Mouse (Mus musculus) MEL (cell line): Measurements from ENCODE around the gene Shisa8. TPM values are rescaled to one million over a fixed set of nuclear protein-coding genes. Genes with fewer than 3 reads are reported as not detected.

Experiments used
- DNase-seq: peaks from one replicate; pipeline ENCODE4 v3.0.0; 2011; ENCODE audit warnings: low read depth, low spot score
- H3K27ac ChIP-seq: 2 replicates; pipeline ENCODE4 v1.5.1; 2012; ENCODE audit warnings: low read depth, mild to moderate bottlenecking, control low read depth, low read length, moderate library complexity; ENCODE audit not compliant: control insufficient read depth
- H3K27me3 ChIP-seq, 2 experiments: fragments of 150-350 bp in 1 of 2; sonication (generic) in 1 of 2; 2 replicates each; pipeline ENCODE4 v1.6.1; 2012; ENCODE audit warnings: low read length in 2 of 2, mild to moderate bottlenecking in 2 of 2, improper control_type of control experiment in 1 of 2, moderate library complexity in 1 of 2; ENCODE audit not compliant: insufficient read depth in 2 of 2, control insufficient read depth in 1 of 2
- H3K36me3 ChIP-seq, 2 experiments: 2 replicates each; pipeline ENCODE4 v1.6.1; 2012 to 2014; ENCODE audit warnings: low read length in 2 of 2, improper control_type of control experiment in 1 of 2, inconsistent platforms in 1 of 2, mild to moderate bottlenecking in 1 of 2; ENCODE audit not compliant: insufficient read depth in 2 of 2, control insufficient read depth in 1 of 2
- H3K4me1 ChIP-seq, 2 experiments: fragments of 150-350 bp in 1 of 2; sonication (generic) in 1 of 2; 2 replicates each; pipeline ENCODE4 v1.6.1; 2012; ENCODE audit warnings: low read length in 2 of 2, improper control_type of control experiment in 1 of 2, mild to moderate bottlenecking in 1 of 2; ENCODE audit not compliant: insufficient read depth in 2 of 2, control insufficient read depth in 1 of 2
- H3K4me3 ChIP-seq, 2 experiments: fragments of 150-350 bp in 1 of 2; sonication (generic) in 1 of 2; 2 replicates each; pipeline ENCODE4 v1.5.1; 2012; ENCODE audit warnings: low read depth in 2 of 2, low read length in 2 of 2, mild to moderate bottlenecking in 2 of 2, moderate library complexity in 2 of 2, control low read depth in 1 of 2, improper control_type of control experiment in 1 of 2; ENCODE audit not compliant: control insufficient read depth in 1 of 2, insufficient read depth in 1 of 2
- H3K79me2 ChIP-seq: 2 replicates; pipeline ENCODE4 v1.6.1; 2012; ENCODE audit warnings: mild to moderate bottlenecking, low read length, moderate library complexity; ENCODE audit not compliant: control insufficient read depth, poor library complexity, insufficient read depth
- H3K9ac ChIP-seq: 2 replicates; pipeline ENCODE4 v1.6.1; 2012; ENCODE audit warnings: low read depth, mild to moderate bottlenecking, control low read depth, low read length, moderate library complexity; ENCODE audit not compliant: control insufficient read depth, poor library complexity, severe bottlenecking
- H3K9me3 ChIP-seq: fragments of 150-350 bp; sonication (generic); replicated peaks from 2 replicates; pipeline ENCODE4 v1.6.1; 2012; ENCODE audit warnings: mild to moderate bottlenecking, low read length, improper control_type of control experiment, moderate library complexity; ENCODE audit not compliant: insufficient read depth
- CTCF ChIP-seq, 3 experiments: IDR thresholded peaks in 2 of 3; conservative IDR thresholded peaks in 1 of 3; 2 replicates each; pipeline ENCODE4 v1.5.1; 2011 to 2012; ENCODE audit warnings: low read length in 3 of 3, low read depth in 2 of 3, mild to moderate bottlenecking in 2 of 3, improper control_type of control experiment in 1 of 3, inconsistent platforms in 1 of 3, mixed read lengths in 1 of 3, moderate library complexity in 1 of 3; ENCODE audit not compliant: control insufficient read depth in 1 of 3, insufficient read depth in 1 of 3, poor library complexity in 1 of 3, severe bottlenecking in 1 of 3
- ELF1 ChIP-seq: IDR thresholded peaks from 2 replicates; pipeline ENCODE4 v1.6.1; 2014; ENCODE audit warnings: low read depth, mild to moderate bottlenecking, inconsistent platforms, low read length, improper control_type of control experiment, moderate library complexity
- MYC ChIP-seq: IDR thresholded peaks from 2 replicates; pipeline ENCODE4 v1.6.1; 2011; ENCODE audit warnings: low read depth, mild to moderate bottlenecking, low read length, improper control_type of control experiment, moderate library complexity
- RAD21 ChIP-seq: IDR thresholded peaks from 2 replicates; pipeline ENCODE4 v1.6.1; 2011; ENCODE audit warnings: mild to moderate bottlenecking, low read depth, low read length, improper control_type of control experiment
- SMC3 ChIP-seq: IDR thresholded peaks from 2 replicates; pipeline ENCODE4 v1.6.1; 2011; ENCODE audit warnings: low read depth, low read length, improper control_type of control experiment
- TAL1 ChIP-seq: IDR thresholded peaks from 2 replicates; pipeline ENCODE4 v1.6.1; 2012; ENCODE audit warnings: mild to moderate bottlenecking, inconsistent platforms, low read length, moderate library complexity, mixed read lengths
- TCF12 ChIP-seq: IDR thresholded peaks from 2 replicates; pipeline ENCODE4 v1.6.1; 2014; ENCODE audit warnings: low read depth, mild to moderate bottlenecking, inconsistent platforms, low read length, improper control_type of control experiment, moderate library complexity
- ZC3H11A ChIP-seq: IDR thresholded peaks from 2 replicates; pipeline ENCODE4 v1.6.1; 2012; ENCODE audit warnings: low read depth, mild to moderate bottlenecking, inconsistent platforms, low read length, improper control_type of control experiment
- polyA plus RNA-seq, 2 experiments: library from polyadenylated mRNA; stranded (reverse) in 1 of 2; unstranded in 1 of 2; fragments of >175 nt in 1 of 2; fragments of >200 nt in 1 of 2; gene quantifications; 2 replicates each; pipeline versions ENCODE4 v1.2.1 to v1.2.4; 2012; ENCODE audit warnings: low replicate concordance in 2 of 2, low read depth in 1 of 2; ENCODE audit not compliant: insufficient read length in 2 of 2, insufficient read depth in 1 of 2, missing spikeins in 1 of 2
- total RNA-seq: library from RNA; depleted of rRNA; stranded (reverse); fragments of 300-350 nt; gene quantifications from 2 replicates; pipeline ENCODE4 v1.2.3, GENCODE M21; 2012

The Shisa8 gene
- total and polyA plus RNA-seq, 3 experiments = 0.10 TPM; not detected in 2

GRCm38 (mm10) chr15:82192617-82193016 lies 20.0 kb downstream of the Shisa8 start:
- no peaks in the 10 kb centered on the region for H3K9me3 ChIP-seq
- DNase-seq = no peak
- no peak overlapping the region for H3K9ac ChIP-seq
- no peak for TF ChIP-seq RAD21
- no peaks in the 10 kb centered on the region for H3K79me2 ChIP-seq
- no peak overlapping the region for H3K4me3 ChIP-seq
- H3K27me3 ChIP-seq = no peaks in the 10 kb centered on the region
- H3K36me3 ChIP-seq = peaks cover 0 to 2% of the 10 kb centered on the region in 2 experiments; a peak in 2 of 4 replicates
- no peaks in the 10 kb centered on the region for H3K4me1 ChIP-seq
- no peak overlapping the region for H3K27ac ChIP-seq

- no peaks in the 10 kb centered on the region for H3K27me3 ChIP-seq
- H3K4me1 ChIP-seq = 0 out of 4 replicates have a peak, but pooled peaks cover 0 to 3% of the 10 kb centered on the region in 2 experiments
- H3K36me3 ChIP-seq = peaks cover 0 to 2% of the 10 kb centered on the region in 2 experiments; a peak in 3 of 4 replicates
- TF ChIP-seq MYC (no peak), TCF12 (no peak), ZC3H11A (0 out of 2 replicates have a peak, but pooled peaks have one; percentile 15), SMC3 (peak; percentile 46), RAD21 (peak; percentile 34), CTCF (IDR thresholded peaks at IDR 0.05 in 2 of 3, conservative IDR thresholded peaks at IDR 0.05 in 1 of 3; ENCODE audit: control insufficient read depth in 1 of 3, insufficient read depth in 1 of 3, low read depth in 2 of 3, low read length in 3 of 3, poor library complexity in 1 of 3, severe bottlenecking in 1 of 3) (peak; percentile 30 to 72 (median 60); a peak in 5 of 6 replicates), TAL1 (no peak)
- no peak overlapping the region for H3K9ac ChIP-seq
- H3K27ac ChIP-seq = no peak overlapping the region
- H3K4me3 ChIP-seq = no peak overlapping the region
- peak; percentile 71 for DNase-seq
- no peaks in the 10 kb centered on the region for H3K79me2 ChIP-seq
- no peaks in the 10 kb centered on the region for H3K9me3 ChIP-seq
Measured at GRCm38 (mm10) chr15:82188481-82189240, 24.0 kb downstream of the Shisa8 start.

GRCm38 (mm10) chr15:82187924-82188323 lies 24.7 kb downstream of the Shisa8 start:
- H3K79me2 ChIP-seq = no peaks in the 10 kb centered on the region
- DNase-seq = no peak
- no peaks in the 10 kb centered on the region for H3K27me3 ChIP-seq
- no peak overlapping the region for H3K9ac ChIP-seq
- H3K9me3 ChIP-seq = no peaks in the 10 kb centered on the region
- no peak for TF ChIP-seq ELF1
- H3K36me3 ChIP-seq = peaks cover 0 to 2% of the 10 kb centered on the region in 2 experiments; a peak in 3 of 4 replicates
- H3K27ac ChIP-seq = no peak overlapping the region
- H3K4me3 ChIP-seq = no peak overlapping the region
- 0 out of 4 replicates have a peak, but pooled peaks cover 0 to 3% of the 10 kb centered on the region in 2 experiments for H3K4me1 ChIP-seq
